Mouse (Mus musculus): ENCODE measurements at regions not wholly inside any gene's neighbourhood (a gene's known extent, or its start where the extent isn't known, plus 50 kb on each side); places are given as distances from the start of the nearest gene placed in this dataset.

DNA sequence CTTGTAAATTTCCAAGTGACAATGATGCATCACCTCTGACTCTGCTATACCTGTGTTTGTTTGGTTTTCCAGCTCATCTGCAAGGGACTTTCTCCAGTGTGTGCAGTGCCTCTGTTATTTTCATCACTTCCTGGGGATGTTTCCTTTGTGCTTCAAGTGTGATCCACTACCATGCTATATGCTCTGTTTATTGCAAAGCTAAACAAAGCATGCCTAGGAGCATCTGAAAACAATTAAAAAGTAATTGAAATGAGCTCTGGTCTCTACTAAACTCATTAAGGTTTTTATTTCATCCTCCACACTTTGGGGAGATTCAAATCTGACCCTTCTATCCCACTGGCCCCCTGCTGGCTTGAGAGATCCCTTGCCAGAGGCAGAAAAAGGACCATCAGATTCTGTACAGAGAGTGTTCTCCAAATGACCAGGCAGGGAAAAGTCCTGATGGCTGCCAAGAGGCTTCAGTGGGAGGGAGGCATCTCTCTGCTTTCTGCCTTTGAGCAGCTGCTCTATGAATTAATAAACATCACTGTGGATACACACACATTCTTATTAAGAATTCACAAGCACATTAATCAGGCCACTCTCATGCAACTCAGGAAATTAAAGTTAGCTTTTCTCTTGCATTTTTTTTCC, 57.0 kb downstream of the Amd2 start:
- DNase-seq = peak; percentile 26

DNA sequence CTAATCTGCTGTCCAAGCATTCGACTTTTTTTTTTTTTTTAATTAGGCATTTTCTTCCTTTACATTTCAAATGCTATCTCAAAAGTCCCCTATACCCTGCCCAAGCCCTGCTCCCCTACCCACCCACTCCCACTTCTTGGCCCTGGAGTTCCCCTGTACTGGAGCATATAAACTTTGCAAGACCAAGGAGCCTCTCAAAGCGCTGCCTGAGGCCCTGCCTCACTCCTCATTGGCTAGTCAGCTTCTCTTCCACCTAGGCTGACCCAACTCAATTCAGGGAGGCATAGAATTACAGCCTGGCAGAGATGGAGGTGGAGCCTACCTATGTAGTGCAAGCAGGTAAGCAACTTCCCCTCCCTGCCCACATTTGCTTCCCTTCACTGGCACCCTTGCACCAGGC, 61.8 kb downstream of the Amd2 start:
- no peak for DNase-seq

DNA sequence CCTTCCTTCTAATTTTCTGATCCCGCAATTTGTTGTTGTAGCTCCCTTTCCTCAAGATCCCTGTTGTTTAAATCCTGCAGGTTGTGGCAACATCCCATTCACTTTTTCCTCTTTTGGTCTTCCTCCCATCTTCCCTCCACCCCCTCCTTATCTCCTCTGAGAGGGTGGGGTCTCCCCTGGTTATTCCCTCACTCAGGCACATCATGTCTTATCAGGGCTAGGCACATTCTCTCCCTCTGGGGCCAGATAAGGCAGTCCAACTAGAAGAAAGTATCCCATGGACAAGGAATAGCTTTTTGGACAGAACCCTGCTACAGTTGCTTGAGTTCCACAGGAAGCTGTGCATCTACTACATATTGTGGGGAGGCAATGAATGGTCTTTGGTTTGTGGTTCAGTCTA, 90.8 kb downstream of the Amd2 start:
- no peak for DNase-seq

DNA sequence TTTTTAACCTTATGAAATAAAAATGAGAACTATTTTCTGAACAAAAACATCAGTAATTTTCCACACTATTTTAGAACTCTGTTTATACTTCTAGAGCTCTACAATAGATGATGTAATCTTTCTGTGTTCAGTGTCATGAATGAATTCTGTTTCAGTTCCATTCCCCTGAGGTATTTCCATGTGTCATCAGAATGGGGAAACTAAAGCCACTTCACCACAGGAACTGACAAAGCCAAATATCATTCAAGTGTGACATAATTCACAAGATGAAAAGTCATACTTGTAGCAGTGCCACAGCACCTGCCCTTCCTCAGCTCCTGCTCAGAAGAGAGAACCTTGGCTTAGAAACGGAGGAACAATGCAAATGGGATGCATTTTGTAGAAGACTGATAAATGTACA, 125.4 kb downstream of the Amd2 start:
- no peak for DNase-seq
